Mouse (Mus musculus) intestine, postnatal 0 days (tissue): ENCODE measurements at regions not wholly inside any gene's neighbourhood (a gene's known extent, or its start where the extent isn't known, plus 50 kb on each side); places are given as distances from the start of the nearest gene placed in this dataset.

Experiments
- ATAC-seq: fragments of 200-750 bp; cut with Nextera tagmentation; 2 replicates; pipeline ENCODE4 v1.8.0; 2017; ENCODE audit warnings: mild to moderate bottlenecking, moderate TSS enrichment, moderate library complexity
- H3K27ac ChIP-seq: fragments of 300-500 bp; sonication (generic); 2 replicates; pipeline ENCODE4 v1.5.1; 2014; ENCODE audit warnings: mild to moderate bottlenecking, low read depth, low read length, moderate library complexity
- H3K27me3 ChIP-seq: fragments of 300-500 bp; sonication (generic); replicated peaks from 2 replicates; pipeline ENCODE4 v1.6.1; 2014; ENCODE audit warnings: low read length, mixed read lengths; ENCODE audit not compliant: control insufficient read depth, insufficient read depth
- H3K36me3 ChIP-seq: fragments of 300-500 bp; sonication (generic); 2 replicates; pipeline ENCODE4 v1.6.1; 2014; ENCODE audit warnings: mild to moderate bottlenecking, moderate library complexity; ENCODE audit not compliant: control insufficient read depth, insufficient read depth
- H3K4me1 ChIP-seq: fragments of 300-500 bp; sonication (generic); replicated peaks from 2 replicates; pipeline ENCODE4 v1.6.1; 2014; ENCODE audit warnings: antibody characterized with exemption, low read length, mixed read lengths; ENCODE audit not compliant: control insufficient read depth, insufficient read depth
- H3K4me2 ChIP-seq: fragments of 300-500 bp; sonication (generic); replicated peaks from 2 replicates; pipeline ENCODE4 v1.6.1; 2014; ENCODE audit warnings: low read depth, mild to moderate bottlenecking, moderate library complexity
- H3K4me3 ChIP-seq: fragments of 300-500 bp; sonication (generic); 2 replicates; pipeline ENCODE4 v1.5.1; 2014; ENCODE audit warnings: low read depth, low read length
- H3K9ac ChIP-seq: fragments of 300-500 bp; sonication (generic); 2 replicates; pipeline ENCODE4 v1.6.1; 2014; ENCODE audit warnings: mild to moderate bottlenecking, low read depth, low read length
- H3K9me3 ChIP-seq: fragments of 300-500 bp; sonication (generic); 2 replicates; pipeline ENCODE4 v1.6.1; 2016; ENCODE audit warnings: mixed run types; ENCODE audit not compliant: control insufficient read depth
- CTCF ChIP-seq: sonication (generic); IDR thresholded peaks from 2 replicates; pipeline ENCODE4 v1.5.1; 2016; ENCODE audit warnings: low read depth, mild to moderate bottlenecking, control low read depth, antibody characterized with exemption, moderate library complexity
- WGBS: fragments of 180-500 bp; shearing (Covaris S2); extraction: QIAGEN DNeasy Blood & Tissue Kit; methylation state at CpG from one replicate; pipeline ENCODE4 v1.1.7; 2014; 5-methylcytosine and 5-hydroxymethylcytosine counted together

GRCm38 (mm10) chr4:89436764-89437163 lies 125.9 kb upstream of the Cdkn2b start:
- no peak overlapping the region for H3K4me3 ChIP-seq
- no peaks in the 10 kb centered on the region for H3K36me3 ChIP-seq
- no peak overlapping the region for H3K27ac ChIP-seq
- 83% methylated on average over 3 of the region's 3 CpGs for WGBS
- TF ChIP-seq CTCF, result no peak
- no peak overlapping the region for H3K4me2 ChIP-seq
- no peak for ATAC-seq
- no peaks in the 10 kb centered on the region for H3K9me3 ChIP-seq
- H3K9ac ChIP-seq, result no peak overlapping the region
- peaks cover under 1% of the 10 kb centered on the region; the same call in 1 of the 2 replicates for H3K4me1 ChIP-seq
- H3K27me3 ChIP-seq, result no peaks in the 10 kb centered on the region

GRCm38 (mm10) chr4:89434152-89434551 lies 123.3 kb upstream of the Cdkn2b start:
- no peak for ATAC-seq
- Histone ChIP-seq H3K27ac (peak overlapping the region; percentile 76), H3K4me2 (no peak overlapping the region), H3K27me3 (no peaks in the 10 kb centered on the region), H3K4me1 (peaks cover 3% of the 10 kb centered on the region; the same call in 1 of the 2 replicates), H3K9me3 (no peaks in the 10 kb centered on the region), H3K4me3 (no peak overlapping the region), H3K9ac (no peak overlapping the region), H3K36me3 (no peaks in the 10 kb centered on the region)
- no peak for TF ChIP-seq CTCF
- WGBS, result 36% methylated on average over 3 of the region's 3 CpGs

GRCm38 (mm10) chr4:89433528-89433927 lies 122.7 kb upstream of the Cdkn2b start:
- 24% methylated on average over 5 of the region's 5 CpGs for WGBS
- no peak overlapping the region for H3K4me3 ChIP-seq
- no peak overlapping the region for H3K9ac ChIP-seq
- TF ChIP-seq CTCF, result no peak
- ATAC-seq, result peak; percentile 84
- H3K4me1 ChIP-seq, result 0 out of 2 replicates have a peak, but pooled peaks cover 3% of the 10 kb centered on the region
- H3K36me3 ChIP-seq, result no peaks in the 10 kb centered on the region
- no peaks in the 10 kb centered on the region for H3K9me3 ChIP-seq
- no peak overlapping the region for H3K4me2 ChIP-seq
- peak overlapping the region; percentile 87 for H3K27ac ChIP-seq
- no peaks in the 10 kb centered on the region for H3K27me3 ChIP-seq

GRCm38 (mm10) chr4:89431520-89431919 lies 120.7 kb upstream of the Cdkn2b start:
- Histone ChIP-seq H3K36me3 (no peaks in the 10 kb centered on the region), H3K27me3 (no peaks in the 10 kb centered on the region), H3K27ac (no peak overlapping the region), H3K9ac (no peak overlapping the region), H3K4me2 (no peak overlapping the region), H3K9me3 (no peaks in the 10 kb centered on the region), H3K4me3 (no peak overlapping the region), H3K4me1 (0 out of 2 replicates have a peak, but pooled peaks cover 5% of the 10 kb centered on the region)
- ATAC-seq, result no peak
- no peak for TF ChIP-seq CTCF
- 66% methylated on average over 6 of the region's 6 CpGs for WGBS

GRCm38 (mm10) chr4:89428465-89428864 lies 117.6 kb upstream of the Cdkn2b start:
- Histone ChIP-seq H3K4me1 (0 out of 2 replicates have a peak, but pooled peaks cover 5% of the 10 kb centered on the region), H3K4me3 (no peak overlapping the region), H3K9me3 (no peaks in the 10 kb centered on the region), H3K27ac (peak overlapping the region; percentile 91), H3K9ac (no peak overlapping the region), H3K4me2 (no peak overlapping the region), H3K36me3 (no peaks in the 10 kb centered on the region), H3K27me3 (no peaks in the 10 kb centered on the region)
- peak; percentile 52 for TF ChIP-seq CTCF
- 32% methylated on average over 1 of the region's 1 CpGs for WGBS
- ATAC-seq, result peak; percentile 89

GRCm38 (mm10) chr4:89427345-89428293 lies 116.8 kb upstream of the Cdkn2b start:
- Histone ChIP-seq H3K36me3 (no peaks in the 10 kb centered on the region), H3K27me3 (no peaks in the 10 kb centered on the region), H3K9me3 (no peaks in the 10 kb centered on the region), H3K9ac (no peak overlapping the region), H3K4me3 (no peak overlapping the region), H3K27ac (peak overlapping the region; percentile 91), H3K4me1 (0 out of 2 replicates have a peak, but pooled peaks cover 5% of the 10 kb centered on the region), H3K4me2 (0 out of 2 replicates have a peak overlapping the region, but pooled peaks have one; percentile 21)
- peak; percentile 83 for ATAC-seq
- peak; percentile 56 for TF ChIP-seq CTCF
- 26% methylated on average over 9 of the region's 9 CpGs for WGBS
